Mouse (Mus musculus) embryonic stem cell, embryonic (primary cell): ENCODE data around the gene Ercc8.

Experiments used
- CTCF ChIA-PET, 4 experiments: fragments of 300-600 bp in 2 of 4; fragments of 350-600 bp in 2 of 4; sonication (Branson Sonifier 250); formaldehyde crosslinking; loops; one replicate each; lab custom pipeline; 2022; ENCODE audit warnings: inconsistent platforms in 2 of 4; lab: Charles Lee
- POLR2A ChIA-PET, 4 experiments: fragments of 300-600 bp in 2 of 4; fragments of 350-600 bp in 2 of 4; sonication (Branson Sonifier 250); formaldehyde crosslinking; loops; one replicate each; lab custom pipeline; 2022; ENCODE audit warnings: antibody characterized with exemption in 4 of 4, inconsistent platforms in 1 of 4; lab: Charles Lee

Ercc8 gene

GRCm38 (mm10) chr13:108158465-108159240, at the start of gene Ercc8, which contains the start of gene Ndufaf2:
Gene Ercc8 (plus strand): TSS chr13:108158731.
Gene Ndufaf2 (minus strand): TSS chr13:108158623.
- CTCF ChIA-PET = interaction anchor here (0.5 to 1.8 kb wide), 9 partner anchors 9 to 1578 kb away, joined by 3 to 7 read pairs (median 3); partner anchors contain the start of gene Depdc1b (in 1 of the 4)

GRCm38 (mm10) chr13:108110929-108111328, 47.6 kb upstream of the Ercc8 start:
- ChIA-PET CTCF (no interaction called here), POLR2A (interaction anchor here in 1 of 4 experiments (1.5 kb wide), 1 partner anchor 10 kb away, joined by 4 read pairs; no protein-coding TSS in a partner anchor)

More at GRCm38 (mm10) chr13:108158465-108159240, at the start of gene Ercc8, which contains the start of gene Ndufaf2:
- POLR2A ChIA-PET = interaction anchor here (0.6 to 1.8 kb wide), 18 partner anchors 8 to 638 kb away, joined by 3 to 9 read pairs (median 4); partner anchors contain the start of genes Depdc1b (in 3 of the 4) and Smim15 (in 1 of the 4)

- CTCF ChIA-PET = no interaction called here
- POLR2A ChIA-PET = no interaction called here
Observed at GRCm38 (mm10) chr13:108113536-108113935, 45.0 kb upstream of the Ercc8 start.

- ChIA-PET CTCF (no interaction called here), POLR2A (no interaction called here)
Observed at GRCm38 (mm10) chr13:108114257-108114656, 44.3 kb upstream of the Ercc8 start.

GRCm38 (mm10) chr13:108117654-108118053, 40.9 kb upstream of the Ercc8 start:
- ChIA-PET CTCF (interaction anchor here in 1 of 4 experiments (0.8 kb wide), 1 partner anchor 155 kb away, joined by 8 read pairs; no protein-coding TSS in a partner anchor), POLR2A (interaction anchor here in 2 of 4 experiments (0.5 to 1.5 kb wide), 2 partner anchors 17 to 76 kb away, joined by 3 to 4 read pairs; no protein-coding TSS in a partner anchor)

- POLR2A ChIA-PET = interaction anchor here in 2 of 4 experiments (0.5 to 1.5 kb wide), 2 partner anchors 18 to 77 kb away, joined by 3 to 4 read pairs; no protein-coding TSS in a partner anchor
- CTCF ChIA-PET = interaction anchor here in 1 of 4 experiments (0.8 kb wide), 1 partner anchor 156 kb away, joined by 8 read pairs; no protein-coding TSS in a partner anchor
Observed at GRCm38 (mm10) chr13:108118188-108118587, 40.3 kb upstream of the Ercc8 start.

- ChIA-PET POLR2A (interaction anchor here in 2 of 4 experiments (0.6 to 1.5 kb wide), 4 partner anchors 19 to 859 kb away, joined by 3 to 4 read pairs (median 3); no protein-coding TSS in a partner anchor), CTCF (interaction anchor here in 1 of 4 experiments (0.6 kb wide), 1 partner anchor 27 kb away, joined by 5 read pairs; no protein-coding TSS in a partner anchor)
Observed at GRCm38 (mm10) chr13:108119411-108120310, 38.9 kb upstream of the Ercc8 start.

GRCm38 (mm10) chr13:108123109-108123723, 35.3 kb upstream of the Ercc8 start:
- ChIA-PET CTCF (interaction anchor here in 1 of 4 experiments (0.6 kb wide), 1 partner anchor 9 kb away, joined by 4 read pairs; no protein-coding TSS in a partner anchor), POLR2A (interaction anchor here in 1 of 4 experiments (1.5 to 1.8 kb wide), 2 partner anchors 16 to 81 kb away, joined by 3 to 4 read pairs; no protein-coding TSS in a partner anchor)

GRCm38 (mm10) chr13:108124096-108124495, 34.4 kb upstream of the Ercc8 start:
- CTCF ChIA-PET = interaction anchor here in 1 of 4 experiments (0.6 kb wide), 1 partner anchor 12 kb away, joined by 8 read pairs; no protein-coding TSS in a partner anchor
- POLR2A ChIA-PET = interaction anchor here in 1 of 4 experiments (0.6 to 1.5 kb wide), 2 partner anchors 12 to 82 kb away, joined by 3 read pairs; no protein-coding TSS in a partner anchor

GRCm38 (mm10) chr13:108126246-108126645, 32.3 kb upstream of the Ercc8 start:
- ChIA-PET CTCF (no interaction called here), POLR2A (no interaction called here)

GRCm38 (mm10) chr13:108127130-108127529, 31.4 kb upstream of the Ercc8 start:
- CTCF ChIA-PET = interaction anchor here in 3 of 4 experiments (0.6 to 0.9 kb wide), 7 partner anchors 11 to 102 kb away, joined by 3 to 26 read pairs (median 4); no protein-coding TSS in a partner anchor
- POLR2A ChIA-PET = interaction anchor here in 1 of 4 experiments (0.6 to 0.8 kb wide), 3 partner anchors 63 to 172 kb away, joined by 3 to 6 read pairs (median 4); no protein-coding TSS in a partner anchor

GRCm38 (mm10) chr13:108127883-108128282, 30.6 kb upstream of the Ercc8 start:
- POLR2A ChIA-PET = interaction anchor here in 1 of 4 experiments (0.6 kb wide), 1 partner anchor 173 kb away, joined by 6 read pairs; no protein-coding TSS in a partner anchor
- CTCF ChIA-PET = interaction anchor here in 2 of 4 experiments (0.7 kb wide), 3 partner anchors 16 to 82 kb away, joined by 4 to 5 read pairs (median 4); no protein-coding TSS in a partner anchor

GRCm38 (mm10) chr13:108129070-108129469, 29.5 kb upstream of the Ercc8 start:
- CTCF ChIA-PET = interaction anchor here in 1 of 4 experiments (0.6 kb wide), 1 partner anchor 174 kb away, joined by 8 read pairs; no protein-coding TSS in a partner anchor
- POLR2A ChIA-PET = interaction anchor here in 2 of 4 experiments (0.5 to 0.6 kb wide), 2 partner anchors 81 to 552 kb away, joined by 3 to 4 read pairs; no protein-coding TSS in a partner anchor

- CTCF ChIA-PET = interaction anchor here in 1 of 4 experiments (0.6 kb wide), 1 partner anchor 1149 kb away, joined by 3 read pairs; no protein-coding TSS in a partner anchor
- POLR2A ChIA-PET = no interaction called here
Observed at GRCm38 (mm10) chr13:108130737-108131136, 27.8 kb upstream of the Ercc8 start.

GRCm38 (mm10) chr13:108132031-108132819, 26.3 kb upstream of the Ercc8 start:
- CTCF ChIA-PET = interaction anchor here in 2 of 4 experiments (0.5 to 0.6 kb wide), 2 partner anchors 9 to 863 kb away, joined by 4 read pairs; no protein-coding TSS in a partner anchor
- POLR2A ChIA-PET = interaction anchor here in 1 of 4 experiments (1.0 kb wide), 1 partner anchor 44 kb away, joined by 4 read pairs; no protein-coding TSS in a partner anchor

GRCm38 (mm10) chr13:108135617-108136016, 22.9 kb upstream of the Ercc8 start:
- ChIA-PET POLR2A (interaction anchor here in 2 of 4 experiments (0.5 to 1.7 kb wide), 14 partner anchors 8 to 1281 kb away, joined by 3 to 20 read pairs (median 4); no protein-coding TSS in a partner anchor), CTCF (interaction anchor here in 3 of 4 experiments (0.6 to 3.4 kb wide), 6 partner anchors 11 to 413 kb away, joined by 3 to 12 read pairs (median 4); partner anchors contain the start of genes Ercc8 (in 1 of the 3) and Ndufaf2 (in 1 of the 3))
